Mouse (Mus musculus) liver, adult 2 months (tissue): ENCODE measurements around the gene Gm20388.

Experiments
- CTCF ChIP-seq: fragments of 200-500 bp; IDR thresholded peaks from 2 replicates; pipeline ENCODE4 v1.5.1; 2011; ENCODE audit warnings: low read depth, low read length, control low read depth
- POLR2A ChIP-seq: fragments of 200-500 bp; IDR thresholded peaks from 2 replicates; pipeline ENCODE4 v1.6.1; 2011; ENCODE audit warnings: low read length, control low read depth; ENCODE audit not compliant: insufficient read depth; ENCODE audit errors: extremely low read depth

DNA sequence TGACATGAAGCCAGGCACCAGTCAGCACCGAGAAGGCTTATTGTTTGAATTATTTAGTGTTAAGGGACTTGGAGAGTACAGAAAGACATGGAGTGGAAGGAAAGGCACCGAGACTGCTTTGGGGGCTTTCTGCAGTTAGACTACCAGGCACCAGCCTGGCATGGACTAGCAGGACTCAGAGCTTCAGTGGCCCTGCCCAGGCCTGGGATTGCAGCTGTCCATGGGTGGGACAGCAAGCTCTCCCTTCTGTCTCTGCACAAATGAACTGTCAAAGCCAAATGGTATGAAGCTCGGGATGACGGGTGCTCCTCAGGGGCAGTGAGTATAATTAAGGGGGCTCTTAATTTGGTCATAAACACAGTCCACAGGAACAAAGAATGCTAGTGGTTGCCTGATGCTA, 3153.4 kb downstream of the Gm20388 start:
- TF ChIP-seq CTCF (no peak), POLR2A (no peak)
